Mouse (Mus musculus): Measurements from ENCODE around the gene Ahsa1. TPM values are rescaled to one million over a fixed set of nuclear protein-coding genes. Genes with fewer than 3 reads are reported as not detected.
"Not testable (repeated sequence)": the region's sequence is repeated elsewhere in the genome, so short reads cannot be mapped to it uniquely, and the experiment has no call there.

Gene Ahsa1
- total RNA-seq, 1 experiment from 2014 or later: 181 TPM

- ATAC-seq (replicated peaks; ENCODE audit: insufficient number of reproducible peaks, low FRiP score, low TSS enrichment, poor library complexity, severe bottlenecking): no peak
Observed at GRCm38 (mm10) chr12:87278118-87278730, 11.9 kb downstream of the Ahsa1 start.

- no peak for ATAC-seq (replicated peaks; ENCODE audit: insufficient number of reproducible peaks, low FRiP score, low TSS enrichment, poor library complexity, severe bottlenecking)
Observed at GRCm38 (mm10) chr12:87279350-87279749, 13.1 kb downstream of the Ahsa1 start.

- ATAC-seq (replicated peaks; ENCODE audit: insufficient number of reproducible peaks, low FRiP score, low TSS enrichment, poor library complexity, severe bottlenecking): no peak
Observed at GRCm38 (mm10) chr12:87279879-87280278, 13.6 kb downstream of the Ahsa1 start.

GRCm38 (mm10) chr12:87281766-87282165, 15.5 kb downstream of the Ahsa1 start:
- ATAC-seq (replicated peaks; ENCODE audit: insufficient number of reproducible peaks, low FRiP score, low TSS enrichment, poor library complexity, severe bottlenecking): no peak

DNA sequence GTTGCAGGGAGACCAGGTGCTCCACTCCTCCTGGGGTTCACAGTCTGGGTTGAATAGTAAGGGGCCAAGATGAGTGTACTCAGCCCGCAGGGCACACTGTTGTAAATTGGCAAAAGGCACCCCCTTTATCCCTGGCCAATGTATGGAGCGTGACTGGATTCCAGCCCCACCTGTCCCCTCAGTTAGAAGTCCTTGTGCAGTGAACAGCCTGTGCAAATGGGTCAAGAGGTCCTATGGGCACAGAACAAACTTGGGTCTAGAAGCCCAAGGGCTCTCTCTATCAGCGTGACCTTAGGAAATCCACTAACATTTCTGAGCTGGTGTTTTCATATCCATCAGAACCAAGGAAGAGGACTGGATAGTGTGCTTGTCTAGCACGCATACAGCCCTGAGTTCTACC, 16.5 kb downstream of the Ahsa1 start:
- no peak for ATAC-seq (replicated peaks; ENCODE audit: insufficient number of reproducible peaks, low FRiP score, low TSS enrichment, poor library complexity, severe bottlenecking)

DNA sequence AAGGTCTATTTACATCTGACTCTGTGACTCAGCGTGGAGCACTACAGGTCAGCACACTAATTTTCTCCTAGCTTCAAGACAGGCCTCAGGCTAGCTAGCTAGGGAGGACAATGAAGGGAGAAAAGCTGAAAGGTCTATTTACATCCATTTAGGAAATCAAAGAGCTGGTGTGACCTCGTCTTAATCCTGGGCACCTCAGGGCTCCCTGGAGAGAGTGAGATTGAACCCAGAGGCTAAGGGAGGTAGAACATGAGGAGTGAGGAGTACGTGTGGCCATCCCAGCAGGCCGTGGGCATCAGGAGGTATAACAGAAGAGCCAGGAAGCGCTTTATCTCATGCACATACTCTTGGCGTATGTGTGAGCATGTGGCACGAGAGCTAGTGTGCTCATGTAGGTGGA, 17.4 kb downstream of the Ahsa1 start:
- ATAC-seq (replicated peaks; ENCODE audit: insufficient number of reproducible peaks, low FRiP score, low TSS enrichment, poor library complexity, severe bottlenecking): no peak

- ATAC-seq (replicated peaks; ENCODE audit: insufficient number of reproducible peaks, low FRiP score, low TSS enrichment, poor library complexity, severe bottlenecking): no peak
Observed at GRCm38 (mm10) chr12:87284268-87284667, 18.0 kb downstream of the Ahsa1 start.

- 0 out of 2 replicates have a peak, but pooled peaks have one; percentile 34 for ATAC-seq (replicated peaks; ENCODE audit: insufficient number of reproducible peaks, low FRiP score, low TSS enrichment, poor library complexity, severe bottlenecking)
Observed at GRCm38 (mm10) chr12:87284726-87285125, 18.4 kb downstream of the Ahsa1 start.

DNA sequence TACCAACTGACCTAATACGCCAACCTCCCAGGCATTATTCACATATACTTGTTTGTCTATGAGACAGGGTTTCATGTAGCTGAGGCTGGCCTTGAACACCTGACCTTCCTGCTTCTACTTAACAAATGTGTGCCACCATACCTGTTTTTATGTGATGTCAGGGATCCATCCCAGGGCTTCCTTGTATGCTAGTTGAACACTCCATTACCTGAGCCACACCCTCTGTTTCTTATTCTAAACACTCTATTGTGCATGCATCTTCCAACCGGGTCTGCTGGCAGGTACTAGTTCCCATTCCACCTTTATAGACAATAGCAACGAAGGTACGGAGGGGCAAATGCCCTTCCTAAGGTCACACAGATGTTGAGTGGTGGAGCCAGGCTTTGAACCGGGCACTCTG, 22.8 kb downstream of the Ahsa1 start:
- ATAC-seq (replicated peaks; ENCODE audit: insufficient number of reproducible peaks, low FRiP score, low TSS enrichment, poor library complexity, severe bottlenecking): no peak

DNA sequence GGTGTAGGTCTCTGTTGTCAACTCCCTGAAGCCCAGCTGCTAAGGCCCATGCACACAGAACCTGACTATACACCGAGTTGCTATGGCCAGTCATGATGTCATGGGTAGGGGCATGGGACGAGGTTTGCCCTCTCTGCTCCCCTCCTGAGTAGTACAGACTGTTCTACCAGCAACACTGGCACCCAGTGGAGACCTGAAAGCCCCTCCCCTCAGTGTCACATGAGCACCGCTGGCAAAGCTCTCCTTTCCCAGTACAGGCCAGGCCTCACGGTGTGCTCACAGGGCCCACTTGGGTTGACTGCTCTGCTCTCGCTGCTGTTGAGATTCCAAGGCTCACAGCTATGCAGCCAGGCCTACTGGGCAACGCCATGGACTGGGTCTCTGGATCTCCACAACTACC, 27.7 kb downstream of the Ahsa1 start:
- ATAC-seq (replicated peaks; ENCODE audit: insufficient number of reproducible peaks, low FRiP score, low TSS enrichment, poor library complexity, severe bottlenecking): no peak

DNA sequence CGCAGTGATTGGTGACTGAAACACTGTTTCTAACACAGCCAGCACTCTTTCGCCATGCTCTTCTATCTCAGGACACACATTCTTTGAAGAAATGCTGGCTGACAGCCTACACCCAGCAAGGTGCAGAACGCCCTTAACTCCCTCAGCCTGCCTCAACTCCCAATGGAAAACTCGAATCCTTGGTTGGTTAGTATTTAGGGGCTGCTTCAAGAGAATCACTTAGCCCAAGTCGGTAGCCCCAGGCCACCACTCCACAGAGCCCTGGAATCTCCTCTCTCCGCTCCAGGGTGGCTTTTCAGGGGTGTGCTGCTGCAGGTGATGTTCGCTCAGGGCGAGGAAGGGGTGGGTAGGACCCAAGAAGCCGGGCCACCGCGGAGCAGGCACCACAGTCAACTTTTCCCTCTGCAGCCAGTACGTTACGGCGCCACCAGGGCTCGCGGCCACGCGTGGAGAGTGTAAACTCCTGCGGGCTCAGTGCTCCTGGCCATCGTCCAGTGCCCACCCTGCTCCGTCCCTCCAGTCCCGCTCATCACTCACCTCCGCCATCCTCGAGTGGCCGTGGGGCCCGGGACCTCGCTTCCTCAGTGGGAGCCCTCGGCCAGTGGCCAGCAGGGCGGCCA, 32.9 kb downstream of the Ahsa1 start:
- ATAC-seq (replicated peaks; ENCODE audit: insufficient number of reproducible peaks, low FRiP score, low TSS enrichment, poor library complexity, severe bottlenecking): no peak

- ATAC-seq (replicated peaks; ENCODE audit: insufficient number of reproducible peaks, low FRiP score, low TSS enrichment, poor library complexity, severe bottlenecking): no peak
Observed at GRCm38 (mm10) chr12:87299657-87300440, 33.6 kb downstream of the Ahsa1 start, which contains the start of gene Ism2. Gene Ism2, minus strand, starts transcription at chr12:87299705.

GRCm38 (mm10) chr12:87300441-87300690, 34.1 kb downstream of the Ahsa1 start:
- ATAC-seq (replicated peaks; ENCODE audit: insufficient number of reproducible peaks, low FRiP score, low TSS enrichment, poor library complexity, severe bottlenecking): no peak

DNA sequence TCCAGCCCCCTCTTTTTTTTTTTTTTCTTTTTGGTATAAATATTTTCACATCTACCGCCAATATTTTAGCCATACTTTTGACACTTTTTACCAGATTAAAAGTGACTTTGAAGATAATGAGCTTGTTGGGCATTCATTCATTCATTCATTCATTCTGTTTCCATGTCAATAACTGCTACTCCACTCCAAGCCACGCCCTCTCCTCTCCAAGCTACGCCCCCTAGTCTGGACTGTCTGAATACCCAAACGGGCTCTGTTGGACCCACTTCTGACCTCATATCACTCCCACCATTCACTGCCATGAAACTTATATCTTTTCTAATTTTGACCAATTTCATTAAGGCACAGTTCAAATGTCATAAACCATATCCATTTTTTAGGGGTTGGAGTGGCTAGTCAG, 34.9 kb downstream of the Ahsa1 start:
- no peak for ATAC-seq (replicated peaks; ENCODE audit: insufficient number of reproducible peaks, low FRiP score, low TSS enrichment, poor library complexity, severe bottlenecking)

DNA sequence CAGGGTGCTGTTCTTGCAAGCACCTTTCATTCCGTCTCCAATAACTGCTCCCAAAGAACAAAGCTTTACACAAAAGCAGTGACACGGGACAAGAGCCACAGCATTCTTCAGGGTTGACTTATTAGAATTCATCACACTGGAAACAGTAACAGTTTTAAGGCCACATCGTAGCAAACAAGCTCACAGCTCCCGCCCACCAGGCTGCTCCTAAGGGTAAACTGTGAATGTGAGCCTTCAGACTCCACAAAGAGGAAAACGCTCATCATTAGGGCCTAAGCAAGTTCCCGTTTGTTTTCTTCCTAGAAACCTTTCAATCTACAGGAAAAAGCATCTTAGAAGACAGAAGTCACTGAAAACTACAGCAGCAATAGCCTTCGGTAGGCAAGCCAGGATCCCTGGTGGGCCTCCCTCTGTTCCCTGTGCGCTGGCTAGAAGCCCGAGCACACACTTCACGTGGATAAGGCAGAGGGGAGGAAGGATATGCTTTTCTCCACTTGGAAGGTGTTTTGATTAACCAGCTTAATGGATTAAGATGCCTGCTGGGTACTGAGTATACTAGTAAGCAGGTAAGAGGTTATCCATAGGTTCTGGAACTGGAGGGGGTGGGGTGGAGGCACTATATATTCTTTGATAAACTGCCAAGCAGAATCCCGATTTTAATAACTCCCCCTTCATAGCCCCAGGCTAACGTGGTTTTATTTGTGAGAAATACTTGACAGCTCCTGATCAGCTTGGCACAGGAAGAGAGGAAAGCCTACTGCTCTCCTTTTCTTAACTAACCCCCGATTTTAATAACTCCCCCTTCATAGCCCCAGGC, 39.7 kb downstream of the Ahsa1 start:
- no peak for ATAC-seq (replicated peaks; ENCODE audit: insufficient number of reproducible peaks, low FRiP score, low TSS enrichment, poor library complexity, severe bottlenecking)

DNA sequence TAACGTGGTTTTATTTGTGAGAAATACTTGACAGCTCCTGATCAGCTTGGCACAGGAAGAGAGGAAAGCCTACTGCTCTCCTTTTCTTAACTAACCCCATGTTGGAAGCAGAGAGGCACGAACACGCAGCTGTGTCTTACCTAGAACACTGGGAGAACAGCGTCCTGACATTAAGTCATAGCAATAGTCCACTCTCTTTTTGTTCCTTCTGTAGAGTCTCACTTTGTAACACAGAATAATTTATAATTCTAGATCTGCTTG, 40.2 kb downstream of the Ahsa1 start:
- ATAC-seq (replicated peaks; ENCODE audit: insufficient number of reproducible peaks, low FRiP score, low TSS enrichment, poor library complexity, severe bottlenecking): not testable (repeated sequence)

- no peak for ATAC-seq (replicated peaks; ENCODE audit: insufficient number of reproducible peaks, low FRiP score, low TSS enrichment, poor library complexity, severe bottlenecking)
Observed at GRCm38 (mm10) chr12:87313098-87313497, 46.8 kb downstream of the Ahsa1 start.

GRCm38 (mm10) chr12:87317951-87318350, 51.7 kb downstream of the Ahsa1 start:
- no peak for ATAC-seq (replicated peaks; ENCODE audit: insufficient number of reproducible peaks, low FRiP score, low TSS enrichment, poor library complexity, severe bottlenecking)

DNA sequence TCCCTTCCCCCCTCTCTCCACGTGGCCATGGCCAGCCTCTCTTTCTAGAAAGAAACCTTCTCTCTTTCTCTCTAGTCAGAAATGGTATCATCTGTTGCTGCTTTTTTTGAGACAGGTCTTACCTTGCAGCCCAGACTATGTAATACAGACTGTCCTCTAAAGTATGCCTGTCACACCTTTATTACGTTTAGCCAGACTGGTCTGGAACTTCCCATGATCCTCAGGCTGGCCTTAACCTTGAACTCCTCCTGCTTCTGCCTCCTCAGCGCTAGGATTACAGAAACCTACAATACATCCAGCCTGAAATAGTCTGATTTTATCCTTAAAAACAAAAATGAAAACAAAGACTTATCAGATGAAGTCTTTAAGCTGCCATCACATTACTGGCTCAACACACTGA, 53.0 kb downstream of the Ahsa1 start:
- ATAC-seq (replicated peaks; ENCODE audit: insufficient number of reproducible peaks, low FRiP score, low TSS enrichment, poor library complexity, severe bottlenecking): no peak
